Mouse (Mus musculus) midbrain, embryonic 11.5 days (tissue): ENCODE measurements around the gene Akap11. TPM values are rescaled to one million over a fixed set of nuclear protein-coding genes. Genes with fewer than 3 reads are reported as not detected.

ENCODE experiments used
- ATAC-seq: fragments of 200-750 bp; cut with Nextera tagmentation; 2 replicates; pipeline ENCODE4 v1.8.0; 2017; ENCODE audit warnings: moderate TSS enrichment, moderate library complexity; ENCODE audit not compliant: low FRiP score
- DNase-seq: peaks from one replicate; pipeline ENCODE4 v3.0.0; 2015; ENCODE audit warnings: low spot score; ENCODE audit errors: missing footprints
- H3K27ac ChIP-seq: fragments of 300-500 bp; sonication (generic); 2 replicates; pipeline ENCODE4 v1.5.1; 2014; ENCODE audit warnings: low read depth, low read length
- H3K27me3 ChIP-seq: fragments of 300-500 bp; sonication (generic); 2 replicates; pipeline ENCODE4 v1.6.1; 2014; ENCODE audit warnings: mild to moderate bottlenecking, low read length, moderate library complexity, mixed read lengths; ENCODE audit not compliant: control insufficient read depth, insufficient read depth
- H3K36me3 ChIP-seq: fragments of 300-500 bp; sonication (generic); 2 replicates; pipeline ENCODE4 v1.6.1; 2014; ENCODE audit warnings: mild to moderate bottlenecking, low read length, moderate library complexity, mixed read lengths; ENCODE audit not compliant: control insufficient read depth, insufficient read depth
- H3K4me1 ChIP-seq: fragments of 300-500 bp; sonication (generic); 2 replicates; pipeline ENCODE4 v1.6.1; 2014; ENCODE audit warnings: low read length; ENCODE audit not compliant: control insufficient read depth, insufficient read depth
- H3K4me2 ChIP-seq: fragments of 300-500 bp; sonication (generic); 2 replicates; pipeline ENCODE4 v1.6.1; 2014; ENCODE audit warnings: mild to moderate bottlenecking, moderate library complexity
- H3K4me3 ChIP-seq: fragments of 300-500 bp; sonication (generic); 2 replicates; pipeline ENCODE4 v1.5.1; 2014; ENCODE audit warnings: low read depth, low read length
- H3K9ac ChIP-seq: fragments of 300-500 bp; sonication (generic); 2 replicates; pipeline ENCODE4 v1.6.1; 2014; ENCODE audit warnings: low read length
- H3K9me3 ChIP-seq: fragments of 300-500 bp; sonication (generic); 2 replicates; pipeline ENCODE4 v1.6.1; 2016; ENCODE audit warnings: low read length; ENCODE audit not compliant: control insufficient read depth
- WGBS: fragments of 180-500 bp; shearing (Covaris S2); extraction: QIAGEN DNeasy Blood & Tissue Kit; methylation state at CpG from one replicate; pipeline ENCODE4 v1.1.7; 2014; 5-methylcytosine and 5-hydroxymethylcytosine counted together
- polyA plus RNA-seq: library from polyadenylated mRNA; unstranded; fragments of >200 nt; fragmentation: Nextera tagmentation; extraction: Ambion mirVana; gene quantifications from 2 replicates; pipeline ENCODE4 v1.2.1, GENCODE M21; 2014

The Akap11 gene
- 17.6 and 22.4 TPM in 2 replicates for polyA plus RNA-seq

DNA sequence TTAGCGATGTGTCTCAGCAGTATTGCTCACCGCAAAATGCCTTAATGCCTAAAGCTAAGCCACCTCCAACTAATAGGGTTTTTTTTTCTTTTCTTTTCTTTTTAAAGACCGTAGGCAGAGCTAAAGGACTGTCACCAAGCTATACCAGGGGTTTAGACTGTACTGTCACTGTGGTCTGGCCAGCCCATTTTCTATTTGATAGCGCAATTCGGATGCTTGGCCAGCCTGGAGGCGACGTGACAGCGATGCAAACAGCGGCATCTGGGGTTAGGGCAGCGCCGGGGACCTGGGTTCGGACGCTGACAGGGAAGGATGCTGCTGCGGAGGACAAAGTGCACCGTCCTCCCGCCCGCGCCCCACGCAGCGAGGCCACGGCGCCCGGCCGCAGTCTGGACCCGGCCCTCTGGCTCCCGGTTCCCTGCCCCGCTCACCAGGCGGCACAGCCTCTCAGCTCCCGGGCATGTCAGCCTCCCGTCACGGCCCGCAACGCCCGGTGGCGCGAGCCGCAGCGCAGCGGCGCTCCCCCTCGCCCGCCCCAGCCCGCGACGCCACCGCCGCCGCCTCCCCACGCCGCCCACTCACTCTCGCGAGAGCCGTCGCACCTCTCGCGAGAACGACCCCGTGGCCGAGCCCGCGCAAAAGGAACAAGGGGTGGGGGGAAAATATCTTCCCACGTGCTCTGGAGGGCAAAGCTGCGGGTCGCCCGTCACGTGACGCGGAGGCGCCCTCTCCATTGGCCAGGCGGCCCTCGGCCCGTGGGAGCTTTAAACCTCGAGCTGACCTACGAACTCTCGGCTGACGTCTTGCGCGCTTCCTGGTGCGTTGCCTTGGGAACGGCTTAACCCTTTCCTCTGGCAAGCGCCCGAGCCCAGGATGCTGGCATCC is at the start of gene Akap11:
TSS of gene Akap11 (minus strand) at position 528 of the 885 bp plus-strand sequence.
- DNase-seq (peak; percentile 99), ATAC-seq (peak; percentile 98)
- Histone ChIP-seq H3K4me2 (peak within 1 kb of the TSS; percentile 41), H3K9ac (peak within 1 kb of the TSS; percentile 91), H3K27me3 (no peaks in the 10 kb centered on the region), H3K4me1 (peaks cover 10% of the 10 kb centered on the region), H3K9me3 (no peaks in the 10 kb centered on the region), H3K4me3 (peak within 1 kb of the TSS; percentile 83), H3K27ac (peak within 1 kb of the TSS; percentile 86), H3K36me3 (no peaks in the 10 kb centered on the region)
- WGBS: under 1% methylated on average over 80 of the region's 82 CpGs

DNA sequence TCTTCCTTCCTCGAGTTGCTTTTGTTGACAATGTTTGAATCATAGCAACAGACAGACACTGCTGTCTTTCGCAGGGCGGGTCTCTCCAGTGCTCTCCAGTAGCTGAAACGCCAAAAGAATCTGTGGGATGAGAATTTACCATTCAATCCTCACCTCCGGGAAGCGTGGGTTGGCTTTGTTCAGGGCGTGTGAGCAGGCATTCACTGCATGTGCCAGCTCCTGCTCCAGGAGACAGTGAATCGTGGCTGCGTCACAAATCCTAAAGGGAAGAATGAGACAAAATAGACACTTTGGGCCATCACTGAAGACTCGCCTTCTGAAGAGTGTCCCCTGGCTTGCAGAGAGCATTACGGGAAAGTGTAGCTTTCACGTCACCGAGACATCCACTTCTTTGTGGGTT is 47.6 kb upstream of the Akap11 start:
- Histone ChIP-seq H3K9me3 (no peaks in the 10 kb centered on the region), H3K9ac (no peak overlapping the region), H3K4me2 (no peak overlapping the region), H3K4me1 (no peaks in the 10 kb centered on the region), H3K36me3 (no peaks in the 10 kb centered on the region; the same call in 1 of the 2 replicates), H3K27ac (no peak overlapping the region), H3K4me3 (no peak overlapping the region), H3K27me3 (no peaks in the 10 kb centered on the region)
- WGBS: 87% methylated on average over 13 of the region's 13 CpGs
- no peak for DNase-seq
- ATAC-seq: no peak

DNA sequence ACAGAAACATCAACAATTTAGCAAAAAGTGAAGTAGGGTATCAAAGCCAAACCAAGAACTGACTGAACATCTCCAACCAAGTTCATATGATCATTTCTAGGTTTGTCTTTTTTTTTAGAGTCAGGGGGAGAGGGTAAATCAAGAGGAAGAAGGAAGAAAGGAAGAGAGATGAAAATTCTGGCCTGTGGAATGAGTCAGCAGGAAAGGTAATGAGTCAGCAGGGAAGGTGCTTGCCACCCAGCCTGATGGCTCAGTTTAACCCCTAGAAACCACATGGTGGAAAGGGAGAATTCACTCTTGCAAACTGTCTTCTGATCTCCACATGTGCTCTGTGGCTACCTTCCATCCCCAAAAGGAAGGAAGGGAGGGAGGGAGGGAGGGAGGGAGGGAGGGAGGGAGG is 46.6 kb upstream of the Akap11 start:
- Histone ChIP-seq H3K4me1 (no peaks in the 10 kb centered on the region), H3K9me3 (no peaks in the 10 kb centered on the region), H3K4me2 (no peak overlapping the region), H3K27ac (no peak overlapping the region), H3K27me3 (no peaks in the 10 kb centered on the region), H3K4me3 (no peak overlapping the region), H3K36me3 (no peaks in the 10 kb centered on the region; the same call in 1 of the 2 replicates), H3K9ac (no peak overlapping the region)
- no peak for DNase-seq
- ATAC-seq: no peak

DNA sequence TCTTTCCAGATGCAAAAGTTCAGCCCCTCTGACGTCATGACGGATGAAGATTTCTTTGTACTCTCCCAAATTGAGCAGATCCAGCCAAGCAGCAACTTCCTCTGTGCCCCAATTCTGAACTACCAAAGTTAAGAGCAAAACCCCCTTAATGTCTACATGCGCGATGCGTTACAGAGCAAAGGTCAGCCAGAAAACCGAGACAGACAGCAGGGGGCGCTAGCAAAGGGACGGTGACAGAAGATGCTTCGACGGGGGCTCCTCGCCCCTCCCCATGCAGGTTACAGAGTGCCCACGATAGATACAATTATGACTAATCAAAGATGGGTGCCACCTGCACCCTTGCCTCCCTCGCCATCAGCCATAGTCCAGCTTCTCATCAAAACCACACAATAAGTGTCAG is 39.3 kb upstream of the Akap11 start:
- WGBS: 72% methylated on average over 13 of the region's 13 CpGs

DNA sequence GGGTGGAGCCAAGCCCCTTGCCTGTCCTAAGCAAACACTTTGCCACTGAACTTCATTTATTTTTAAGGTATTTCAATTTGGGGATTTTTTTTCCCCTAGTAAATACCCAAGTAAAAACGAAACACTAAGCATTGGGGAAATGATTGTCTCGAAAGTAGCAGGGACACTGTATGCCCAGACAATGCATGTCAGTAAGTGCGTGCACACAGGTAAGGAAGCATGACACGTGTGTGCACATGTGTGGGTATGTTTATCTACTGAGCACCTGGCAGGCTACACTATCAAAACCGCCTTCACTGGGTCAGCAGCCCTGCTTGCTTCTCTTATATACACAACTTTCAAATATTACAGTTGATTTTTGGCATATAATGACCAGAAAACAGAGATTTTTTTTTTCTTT is 31.8 kb upstream of the Akap11 start:
- H3K36me3 ChIP-seq: no peaks in the 10 kb centered on the region
- H3K4me3 ChIP-seq: no peak overlapping the region
- H3K9ac ChIP-seq: no peak overlapping the region
- H3K4me2 ChIP-seq: no peak overlapping the region
- DNase-seq (no peak), ATAC-seq (no peak)
- H3K27me3 ChIP-seq: no peaks in the 10 kb centered on the region
- no peaks in the 10 kb centered on the region for H3K9me3 ChIP-seq
- H3K27ac ChIP-seq: no peak overlapping the region
- no peaks in the 10 kb centered on the region for H3K4me1 ChIP-seq
- WGBS: 93% methylated on average over 5 of the region's 5 CpGs

More for the DNA sequence above, 39.3 kb upstream of the Akap11 start:
- H3K4me3 ChIP-seq: no peak overlapping the region
- H3K36me3 ChIP-seq: no peaks in the 10 kb centered on the region
- ATAC-seq: no peak
- H3K9me3 ChIP-seq: no peaks in the 10 kb centered on the region; the same call in 1 of the 2 replicates
- H3K27me3 ChIP-seq: no peaks in the 10 kb centered on the region
- DNase-seq: no peak
- no peak overlapping the region for H3K27ac ChIP-seq
- H3K4me1 ChIP-seq: no peaks in the 10 kb centered on the region
- no peak overlapping the region for H3K4me2 ChIP-seq
- no peak overlapping the region for H3K9ac ChIP-seq

DNA sequence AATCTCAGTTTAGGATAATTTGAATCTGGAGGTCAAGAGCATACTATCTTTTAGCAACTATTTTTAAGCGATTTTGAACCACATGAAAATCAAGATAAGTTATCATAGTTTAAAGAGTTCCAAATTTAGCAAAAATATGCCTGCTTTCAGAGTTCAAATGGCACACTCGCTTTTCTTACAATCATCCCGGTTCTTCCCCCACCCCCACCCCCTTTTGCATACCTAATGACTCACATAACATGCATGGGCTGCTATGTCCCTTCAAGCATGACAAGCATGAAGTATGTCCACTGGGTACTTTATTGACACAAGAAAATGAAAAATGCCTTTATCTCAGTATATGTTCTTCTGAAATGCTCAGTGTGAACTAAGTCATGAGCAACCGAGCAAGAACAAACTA is 29.8 kb upstream of the Akap11 start:
- no peak for DNase-seq
- no peaks in the 10 kb centered on the region for H3K4me1 ChIP-seq
- no peaks in the 10 kb centered on the region for H3K36me3 ChIP-seq
- whole genome bisulfite sequencing: 80% methylated on average over 4 of the region's 4 CpGs
- H3K4me3 ChIP-seq: no peak overlapping the region
- H3K27me3 ChIP-seq: no peaks in the 10 kb centered on the region
- H3K27ac ChIP-seq: no peak overlapping the region
- no peaks in the 10 kb centered on the region for H3K9me3 ChIP-seq
- no peak for ATAC-seq
- H3K4me2 ChIP-seq: no peak overlapping the region
- no peak overlapping the region for H3K9ac ChIP-seq

DNA sequence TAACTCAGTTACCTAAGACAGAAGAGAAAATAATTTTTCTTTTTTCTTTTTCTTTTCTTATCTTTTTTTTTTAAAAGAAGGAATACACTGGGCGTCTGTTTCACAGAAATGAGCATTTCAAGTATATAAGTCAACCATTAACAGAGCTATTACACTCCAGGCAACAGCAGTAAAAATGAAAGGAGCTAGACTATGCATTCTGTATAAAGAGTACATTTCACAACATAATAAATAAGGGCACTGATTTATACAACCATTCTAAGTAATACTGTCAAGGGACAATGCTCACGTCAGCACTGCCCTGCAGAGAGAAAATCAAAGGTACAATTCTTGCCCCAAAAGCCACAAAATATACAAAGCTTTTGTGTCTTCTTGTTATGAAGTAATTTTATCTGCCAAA is 27.7 kb upstream of the Akap11 start:
- H3K4me2 ChIP-seq: no peak overlapping the region
- H3K36me3 ChIP-seq: no peaks in the 10 kb centered on the region
- no peak overlapping the region for H3K9ac ChIP-seq
- WGBS: 87% methylated on average over 2 of the region's 2 CpGs
- no peaks in the 10 kb centered on the region for H3K27me3 ChIP-seq
- H3K4me3 ChIP-seq: no peak overlapping the region
- DNase-seq: no peak
- no peaks in the 10 kb centered on the region for H3K4me1 ChIP-seq
- no peak for ATAC-seq
- H3K27ac ChIP-seq: no peak overlapping the region
- H3K9me3 ChIP-seq: no peaks in the 10 kb centered on the region

DNA sequence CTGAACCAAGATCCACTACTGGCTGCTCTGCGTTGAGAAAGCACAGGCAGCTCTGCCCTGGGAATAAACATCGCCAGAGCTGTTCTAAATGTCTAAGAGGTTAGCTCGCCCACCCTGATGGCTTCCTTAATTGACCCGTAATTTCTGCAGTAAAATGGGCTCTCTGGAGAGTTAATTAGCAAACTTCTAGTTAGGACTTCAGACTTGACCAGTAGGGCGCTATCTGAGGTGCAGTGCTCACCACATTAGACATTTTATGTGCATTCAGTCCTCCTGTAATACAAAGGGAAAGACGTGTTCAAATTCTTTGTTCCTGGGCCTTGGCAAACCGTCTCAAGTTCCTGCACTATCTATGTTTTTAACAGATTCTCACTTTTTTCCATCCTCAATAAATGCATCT is 26.6 kb upstream of the Akap11 start:
- DNase-seq: no peak
- Histone ChIP-seq H3K4me3 (no peak overlapping the region), H3K27me3 (no peaks in the 10 kb centered on the region), H3K27ac (no peak overlapping the region), H3K4me2 (no peak overlapping the region), H3K36me3 (no peaks in the 10 kb centered on the region), H3K9me3 (no peaks in the 10 kb centered on the region), H3K9ac (no peak overlapping the region), H3K4me1 (no peaks in the 10 kb centered on the region)
- ATAC-seq: no peak
- 86% methylated on average over 7 of the region's 7 CpGs for WGBS

DNA sequence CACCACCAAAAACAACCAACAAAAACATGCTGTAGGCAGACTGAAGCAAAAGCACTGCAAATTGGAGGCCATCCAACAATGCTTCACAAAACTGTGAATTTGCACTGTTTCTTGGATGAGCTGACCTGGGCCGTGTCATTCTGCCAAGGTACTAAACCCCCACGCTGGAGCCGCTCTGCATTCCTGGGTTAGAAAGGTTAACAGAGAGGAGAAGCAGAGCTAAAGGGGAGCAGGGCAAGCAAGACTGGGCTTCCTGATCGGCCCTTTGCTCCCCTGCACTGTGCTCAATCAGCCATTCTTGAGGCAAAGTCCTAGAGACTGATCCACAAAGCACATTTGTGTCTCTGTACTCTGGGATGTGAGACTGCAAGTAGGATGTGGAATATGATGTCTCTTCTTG is 25.5 kb upstream of the Akap11 start:
- Histone ChIP-seq H3K36me3 (no peaks in the 10 kb centered on the region), H3K27me3 (no peaks in the 10 kb centered on the region), H3K4me1 (no peaks in the 10 kb centered on the region), H3K4me3 (no peak overlapping the region), H3K4me2 (no peak overlapping the region), H3K27ac (no peak overlapping the region), H3K9me3 (no peaks in the 10 kb centered on the region), H3K9ac (no peak overlapping the region)
- WGBS: 89% methylated on average over 4 of the region's 4 CpGs
- no peak for DNase-seq
- ATAC-seq: no peak
